Mouse (Mus musculus) hematopoietic stem cell, adult 5-6 weeks (primary cell): ENCODE results near the gene Pirb. TPM values are rescaled to one million over a fixed set of nuclear protein-coding genes. Genes with fewer than 3 reads are reported as not detected.

Experiments
- ATAC-seq, 2 experiments: fragments of 125-278 bp in 1 of 2; replicated peaks in 1 of 2; 2 replicates each; pipeline ENCODE4 v1.8.0; 2016 to 2017; ENCODE audit warnings: inconsistent platforms in 2 of 2, mild to moderate bottlenecking in 2 of 2, moderate number of reproducible peaks in 2 of 2, low read depth in 1 of 2, moderate TSS enrichment in 1 of 2; ENCODE audit not compliant: low FRiP score in 2 of 2, poor library complexity in 2 of 2, severe bottlenecking in 2 of 2, insufficient read depth in 1 of 2, low TSS enrichment in 1 of 2
- total RNA-seq: library from RNA; stranded (forward); fragments of 172-1452, 232-1000 nt; gene quantifications from 2 replicates; pipeline ENCODE4 v1.2.3, GENCODE M21; 2017

The Pirb gene
- total RNA-seq, 1 experiment from 2014 or later: 5.6 TPM

DNA sequence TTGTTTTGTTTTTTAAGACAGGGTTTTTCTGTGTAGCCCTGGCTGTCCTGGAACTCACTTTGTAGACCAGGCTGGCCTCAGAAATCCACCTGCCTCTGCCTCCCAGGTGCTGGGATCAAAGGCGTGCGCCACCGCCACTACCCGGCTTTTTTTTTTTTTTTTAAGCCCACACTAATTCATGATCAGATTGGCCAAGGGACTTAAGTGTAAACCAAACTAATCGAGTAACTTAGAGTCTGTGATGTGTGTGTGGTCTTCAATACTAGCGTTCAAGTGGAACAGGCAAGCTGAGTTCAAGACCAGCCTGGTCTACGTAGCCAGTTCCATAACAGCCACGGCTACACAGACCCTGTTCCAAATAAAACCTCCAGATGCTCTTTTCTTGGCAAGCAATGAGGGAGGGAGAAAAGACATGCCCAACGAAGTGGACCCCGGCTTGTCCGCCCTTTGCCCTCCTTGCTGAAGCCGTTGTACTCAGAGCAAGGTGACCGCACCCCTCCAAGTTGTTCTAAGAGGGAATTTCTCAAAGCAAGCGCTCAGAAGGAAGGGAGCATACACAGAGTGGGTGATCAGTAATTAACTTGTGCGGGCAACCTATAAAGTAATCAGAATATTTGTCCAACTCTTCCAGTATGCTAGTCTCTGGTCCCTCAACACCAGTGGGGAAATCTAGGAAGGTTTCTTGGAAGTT lies 55.5 kb downstream of the Pirb start:
- no peak for ATAC-seq

Other genes starting within 250 kb of the Pirb start
- 1.4 and 2.1 TPM in 2 replicates for gene Tarm1, start 217.8 kb downstream of the Pirb start, total RNA-seq
- 0.20 TPM in 1 of 2 replicates, not detected in the other for gene Oscar, start 104.2 kb downstream of the Pirb start, total RNA-seq
- 150 and 232 TPM in 2 replicates for gene Ndufa3, start 103.0 kb downstream of the Pirb start, total RNA-seq
- gene Tfpt, start 90.5 kb downstream of the Pirb start, total RNA-seq: 22.8 and 25.9 TPM in 2 replicates
- 78.5 and 106 TPM in 2 replicates for gene Prpf31, start 90.4 kb downstream of the Pirb start, total RNA-seq
- 20.8 and 22.3 TPM in 2 replicates for gene Cnot3, start 75.1 kb downstream of the Pirb start, total RNA-seq
- gene Leng1, start 54.6 kb downstream of the Pirb start, total RNA-seq: 11.1 and 15.4 TPM in 2 replicates
- 6.4 and 6.7 TPM in 2 replicates for gene Tmc4, start 42.8 kb downstream of the Pirb start, total RNA-seq
- gene Tsen34, start 27.5 kb downstream of the Pirb start, total RNA-seq: 29.4 and 41.6 TPM in 2 replicates
- 25.3 and 28.2 TPM in 2 replicates for gene Mboat7, start 26.9 kb downstream of the Pirb start, total RNA-seq
- 1,808 and 2,399 TPM in 2 replicates for gene Rps9, start 16.4 kb downstream of the Pirb start, total RNA-seq
- gene Gm15448, start 105.3 kb upstream of the Pirb start, total RNA-seq: 0.69 and 0.74 TPM in 2 replicates
- gene Pira2, start 124.7 kb upstream of the Pirb start, total RNA-seq: 6.4 TPM in 1 of 2 replicates, not detected in the other
- 0.94 and 1.9 TPM in 2 replicates for gene Gm14548, start 177.7 kb upstream of the Pirb start, total RNA-seq
- gene Lilra6, start 195.1 kb upstream of the Pirb start, total RNA-seq: 0.94 and 3.1 TPM in 2 replicates